Mouse (Mus musculus) testis, adult 2 months (tissue): Measurements from ENCODE around the gene Dnm1.

Experiments used
- CTCF ChIP-seq: fragments of 200-500 bp; IDR thresholded peaks from 2 replicates; pipeline ENCODE4 v1.5.1; 2012; ENCODE audit warnings: low read depth, mild to moderate bottlenecking, inconsistent platforms, low read length, moderate library complexity; ENCODE audit not compliant: control insufficient read depth, insufficient read depth, insufficient replicate concordance
- POLR2A ChIP-seq: fragments of 200-500 bp; IDR thresholded peaks from 2 replicates; pipeline ENCODE4 v1.6.1; 2012; ENCODE audit warnings: low read depth, mild to moderate bottlenecking, inconsistent platforms, low read length, moderate library complexity; ENCODE audit not compliant: control insufficient read depth

- no peak for TF ChIP-seq CTCF
- TF ChIP-seq POLR2A, result no peak
These were observed 77.3 kb downstream of the Dnm1 start for GRCm38 (mm10) chr2:32275823-32276222.
